Mouse (Mus musculus) lung, postnatal 0 days (tissue): ENCODE results near the gene Gramd4. TPM values are rescaled to one million over a fixed set of nuclear protein-coding genes. Genes with fewer than 3 reads are reported as not detected.
"Not testable (repeated sequence)": the region's sequence is repeated elsewhere in the genome, so short reads cannot be mapped to it uniquely, and the experiment has no call there.

Source experiments
- ATAC-seq: fragments of 200-750 bp; cut with Nextera tagmentation; 2 replicates; pipeline ENCODE4 v1.8.0; 2017; ENCODE audit warnings: moderate library complexity
- DNase-seq: peaks from one replicate; pipeline ENCODE4 v3.0.0-alpha.2; 2016; ENCODE audit warnings: low spot score
- H3K27ac ChIP-seq: fragments of 300-500 bp; sonication (generic); 2 replicates; pipeline ENCODE4 v1.5.1; 2014; ENCODE audit warnings: antibody characterized with exemption, mild to moderate bottlenecking, low read length, mixed read lengths
- H3K27me3 ChIP-seq: fragments of 300-500 bp; sonication (generic); replicated peaks from 2 replicates; pipeline ENCODE4 v1.6.1; 2014; ENCODE audit warnings: low read length, mixed read lengths; ENCODE audit not compliant: insufficient read depth
- H3K36me3 ChIP-seq: fragments of 300-500 bp; sonication (generic); 2 replicates; pipeline ENCODE4 v1.6.1; 2014; ENCODE audit warnings: low read length, mixed read lengths; ENCODE audit not compliant: insufficient read depth
- H3K4me1 ChIP-seq: fragments of 300-500 bp; sonication (generic); 2 replicates; pipeline ENCODE4 v1.6.1; 2014; ENCODE audit warnings: antibody characterized with exemption, low read depth, low read length, mixed read lengths; ENCODE audit not compliant: insufficient read depth
- H3K4me2 ChIP-seq: fragments of 300-500 bp; sonication (generic); replicated peaks from 2 replicates; pipeline ENCODE4 v1.6.1; 2014; ENCODE audit warnings: low read depth, mild to moderate bottlenecking, low read length, moderate library complexity, mixed read lengths
- H3K4me3 ChIP-seq: fragments of 300-500 bp; sonication (generic); 2 replicates; pipeline ENCODE4 v1.5.1; 2014; ENCODE audit warnings: low read depth, low read length
- H3K9ac ChIP-seq: fragments of 300-500 bp; sonication (generic); replicated peaks from 2 replicates; pipeline ENCODE4 v1.6.1; 2014; ENCODE audit warnings: low read depth, mild to moderate bottlenecking
- H3K9me3 ChIP-seq: fragments of 300-500 bp; sonication (generic); 2 replicates; pipeline ENCODE4 v1.6.1; 2016; ENCODE audit warnings: low read length, mixed read lengths
- CTCF ChIP-seq: IDR thresholded peaks from 2 replicates; pipeline ENCODE4 v1.5.1; 2016; ENCODE audit warnings: antibody characterized with exemption, mild to moderate bottlenecking
- EP300 ChIP-seq: IDR thresholded peaks from 2 replicates; pipeline ENCODE4 v1.6.1; 2016; ENCODE audit warnings: antibody characterized with exemption, mild to moderate bottlenecking, control low read depth
- WGBS: fragments of 180-500 bp; shearing (Covaris S2); extraction: QIAGEN DNeasy Blood & Tissue Kit; methylation state at CpG from one replicate; pipeline ENCODE4 v1.1.7; 2014; 5-methylcytosine and 5-hydroxymethylcytosine counted together
- polyA plus RNA-seq: library from polyadenylated mRNA; unstranded; fragments of >200 nt; fragmentation: Nextera tagmentation; extraction: Ambion mirVana; gene quantifications from 2 replicates; pipeline ENCODE4 v1.2.1, GENCODE M21; 2015

The Gramd4 gene
- polyA plus RNA-seq, 1 experiment from 2014 or later, result 11.1 TPM

DNA sequence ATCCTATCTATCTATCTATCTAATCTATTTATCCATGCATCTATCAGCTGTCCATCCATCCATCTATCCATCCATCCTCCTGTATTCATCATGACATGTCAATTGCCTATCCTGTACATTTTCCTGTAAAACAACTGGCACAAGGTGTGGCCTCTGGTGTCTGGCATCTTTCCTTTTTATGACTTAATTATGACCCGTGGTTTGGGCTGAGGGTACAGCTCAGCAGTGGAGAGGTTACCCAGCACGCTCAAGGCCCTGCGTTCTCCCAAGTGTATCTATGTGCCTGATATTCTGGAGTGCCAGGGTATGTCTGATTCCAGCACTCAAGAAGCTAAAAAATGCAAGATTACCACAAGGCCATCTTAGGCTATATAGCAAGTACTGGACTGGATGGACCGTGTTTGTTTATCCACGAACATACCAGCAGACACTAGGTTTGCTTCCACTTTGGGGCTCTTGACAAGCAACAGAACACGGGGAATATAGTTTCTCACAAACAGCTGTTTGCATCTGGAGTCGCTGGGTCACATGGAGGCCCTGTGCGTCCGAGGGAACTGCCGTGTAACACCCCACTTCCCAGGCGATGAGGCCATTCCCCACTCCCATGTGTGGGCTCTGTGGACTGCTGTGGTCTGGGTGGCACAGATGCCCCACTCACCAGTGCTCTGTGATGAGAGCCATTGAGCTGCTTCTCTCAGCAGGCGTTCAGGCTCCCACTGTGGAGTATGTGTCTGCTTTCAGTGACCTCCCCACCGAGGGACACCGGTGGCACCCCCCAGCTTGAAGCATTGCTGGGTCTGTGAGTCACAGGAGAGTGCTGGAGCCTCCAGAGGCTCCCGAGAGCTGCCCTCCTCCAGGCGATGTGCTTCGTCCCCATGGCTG is 38.5 kb downstream of the Gramd4 start:
- WGBS, result 70% methylated on average over 17 of the region's 17 CpGs

DNA sequence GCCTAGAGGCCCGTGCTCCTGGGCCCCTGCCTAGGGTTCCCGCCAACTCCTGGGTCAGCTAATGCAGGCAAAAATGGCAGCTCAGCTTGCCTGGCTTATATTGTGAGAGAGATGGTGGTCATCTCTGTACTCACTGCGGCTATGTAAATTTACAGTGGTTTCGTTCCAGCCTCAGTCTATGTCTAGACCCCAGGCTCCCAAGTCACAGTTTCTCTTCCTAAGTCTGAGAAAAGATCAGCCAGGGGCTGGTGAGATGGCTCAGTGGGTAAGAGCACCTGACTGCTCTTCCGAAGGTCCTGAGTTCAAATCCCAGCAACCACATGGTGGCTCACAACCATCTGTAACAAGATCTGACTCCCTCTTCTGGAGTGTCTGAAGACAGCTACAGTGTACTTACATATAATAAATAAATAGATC is 39.1 kb downstream of the Gramd4 start:
- not testable (repeated sequence) for ATAC-seq, H3K9ac ChIP-seq
- peak overlapping the region; percentile 58 for H3K27ac ChIP-seq

More for the DNA sequence above, 38.5 kb downstream of the Gramd4 start:
- peak overlapping the region; percentile 58 for H3K27ac ChIP-seq
- peak; percentile 58 for DNase-seq
- H3K4me2 ChIP-seq, result no peak overlapping the region
- no peak for TF ChIP-seq CTCF
- no peak for TF ChIP-seq EP300
- H3K4me3 ChIP-seq, result no peak overlapping the region
- H3K4me1 ChIP-seq, result peaks cover 15% of the 10 kb centered on the region; the same call in 1 of the 2 replicates
- no peaks in the 10 kb centered on the region for H3K36me3 ChIP-seq
- no peaks in the 10 kb centered on the region for H3K27me3 ChIP-seq
- H3K9ac ChIP-seq, result no peak overlapping the region
- ATAC-seq, result peak; percentile 57
- no peaks in the 10 kb centered on the region for H3K9me3 ChIP-seq

DNA sequence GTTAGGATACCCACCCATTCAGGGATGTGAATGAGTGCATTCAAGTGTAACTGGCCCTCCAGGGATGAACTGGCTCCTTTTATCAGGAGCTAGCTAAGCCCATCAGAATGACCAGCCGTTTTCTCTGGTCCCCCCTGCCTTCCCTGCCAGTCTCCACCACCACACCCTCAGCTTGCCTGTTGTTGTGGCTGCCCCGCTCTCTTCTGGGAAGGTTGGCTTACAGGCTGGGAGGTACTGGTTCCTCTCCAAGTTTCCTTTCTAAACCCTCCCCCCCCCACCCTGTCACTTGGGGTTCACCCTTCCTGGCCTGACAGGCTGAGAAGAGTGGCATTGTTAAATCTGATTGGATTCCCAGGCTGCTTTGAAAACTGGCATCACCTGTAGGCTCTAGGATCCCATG is 40.4 kb downstream of the Gramd4 start:
- H3K36me3 ChIP-seq, result no peaks in the 10 kb centered on the region
- H3K27me3 ChIP-seq, result no peaks in the 10 kb centered on the region
- no peak overlapping the region for H3K27ac ChIP-seq
- no peaks in the 10 kb centered on the region for H3K9me3 ChIP-seq
- no peak for DNase-seq
- no peaks in the 10 kb centered on the region for H3K4me1 ChIP-seq
- WGBS, result 72% methylated on average over 2 of the region's 2 CpGs
- no peak for ATAC-seq
- TF ChIP-seq CTCF, result no peak
- TF ChIP-seq EP300, result no peak
- no peak overlapping the region for H3K4me3 ChIP-seq
- H3K9ac ChIP-seq, result no peak overlapping the region
- H3K4me2 ChIP-seq, result no peak overlapping the region

More for the DNA sequence above, 39.1 kb downstream of the Gramd4 start:
- not testable (repeated sequence) for H3K36me3 ChIP-seq, H3K4me3 ChIP-seq, H3K9me3 ChIP-seq, H3K4me2 ChIP-seq, H3K4me1 ChIP-seq, H3K27me3 ChIP-seq, DNase-seq
- WGBS, result 94% methylated on average over 5 of the region's 5 CpGs

DNA sequence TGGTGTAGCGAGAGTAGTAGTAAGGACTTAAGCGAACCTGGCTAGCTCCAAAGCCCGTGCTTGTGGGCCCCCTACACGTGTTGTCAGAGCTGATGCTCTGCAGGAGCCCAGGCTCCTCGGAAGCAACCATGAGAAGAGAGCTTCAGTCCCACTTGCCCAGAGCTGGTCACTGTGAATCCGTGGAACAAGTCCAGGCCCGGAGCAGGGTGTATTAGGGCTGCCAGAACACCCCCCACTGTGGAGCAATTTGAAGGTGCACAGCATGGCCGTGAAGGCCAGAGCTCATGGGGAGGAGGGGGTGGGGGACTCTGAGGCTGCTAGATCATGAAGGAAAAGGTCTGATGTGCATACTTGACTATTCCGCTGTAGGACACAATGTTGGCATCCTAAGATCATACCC is 44.1 kb downstream of the Gramd4 start:
- no peaks in the 10 kb centered on the region for H3K36me3 ChIP-seq
- H3K27ac ChIP-seq, result no peak overlapping the region
- TF ChIP-seq CTCF (no peak), EP300 (no peak)
- H3K9ac ChIP-seq, result no peak overlapping the region
- no peak for ATAC-seq
- 84% methylated on average over 9 of the region's 9 CpGs for WGBS
- no peak overlapping the region for H3K4me3 ChIP-seq
- no peaks in the 10 kb centered on the region for H3K27me3 ChIP-seq
- H3K4me1 ChIP-seq, result no peaks in the 10 kb centered on the region
- H3K9me3 ChIP-seq, result no peaks in the 10 kb centered on the region
- no peak for DNase-seq
- H3K4me2 ChIP-seq, result no peak overlapping the region

DNA sequence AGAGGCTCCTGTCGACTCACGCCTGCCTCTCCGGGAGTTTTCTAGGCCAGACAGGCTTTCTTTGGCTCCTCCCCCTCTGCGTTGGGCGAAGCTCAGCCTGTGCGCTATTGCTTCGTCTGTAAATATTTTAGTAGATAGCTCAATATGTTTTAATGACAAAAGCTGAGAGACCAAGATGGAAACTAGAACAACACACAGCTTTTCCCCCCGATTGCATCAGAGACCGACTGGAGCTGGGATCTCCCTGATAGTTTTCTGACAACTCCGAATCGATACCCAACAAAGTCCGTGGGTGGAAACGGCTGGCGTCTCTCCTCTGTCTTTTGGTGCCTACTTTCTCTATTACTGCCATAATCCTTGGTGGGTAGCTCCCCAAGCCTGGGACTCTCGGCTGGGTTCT is 44.8 kb downstream of the Gramd4 start:
- H3K4me2 ChIP-seq, result no peak overlapping the region
- no peaks in the 10 kb centered on the region for H3K27me3 ChIP-seq
- H3K36me3 ChIP-seq, result no peaks in the 10 kb centered on the region
- no peak for ATAC-seq
- TF ChIP-seq EP300 (no peak), CTCF (no peak)
- DNase-seq, result no peak
- no peak overlapping the region for H3K4me3 ChIP-seq
- no peaks in the 10 kb centered on the region for H3K9me3 ChIP-seq
- no peak overlapping the region for H3K27ac ChIP-seq
- H3K9ac ChIP-seq, result no peak overlapping the region
- no peaks in the 10 kb centered on the region for H3K4me1 ChIP-seq
- 85% methylated on average over 15 of the region's 15 CpGs for WGBS

DNA sequence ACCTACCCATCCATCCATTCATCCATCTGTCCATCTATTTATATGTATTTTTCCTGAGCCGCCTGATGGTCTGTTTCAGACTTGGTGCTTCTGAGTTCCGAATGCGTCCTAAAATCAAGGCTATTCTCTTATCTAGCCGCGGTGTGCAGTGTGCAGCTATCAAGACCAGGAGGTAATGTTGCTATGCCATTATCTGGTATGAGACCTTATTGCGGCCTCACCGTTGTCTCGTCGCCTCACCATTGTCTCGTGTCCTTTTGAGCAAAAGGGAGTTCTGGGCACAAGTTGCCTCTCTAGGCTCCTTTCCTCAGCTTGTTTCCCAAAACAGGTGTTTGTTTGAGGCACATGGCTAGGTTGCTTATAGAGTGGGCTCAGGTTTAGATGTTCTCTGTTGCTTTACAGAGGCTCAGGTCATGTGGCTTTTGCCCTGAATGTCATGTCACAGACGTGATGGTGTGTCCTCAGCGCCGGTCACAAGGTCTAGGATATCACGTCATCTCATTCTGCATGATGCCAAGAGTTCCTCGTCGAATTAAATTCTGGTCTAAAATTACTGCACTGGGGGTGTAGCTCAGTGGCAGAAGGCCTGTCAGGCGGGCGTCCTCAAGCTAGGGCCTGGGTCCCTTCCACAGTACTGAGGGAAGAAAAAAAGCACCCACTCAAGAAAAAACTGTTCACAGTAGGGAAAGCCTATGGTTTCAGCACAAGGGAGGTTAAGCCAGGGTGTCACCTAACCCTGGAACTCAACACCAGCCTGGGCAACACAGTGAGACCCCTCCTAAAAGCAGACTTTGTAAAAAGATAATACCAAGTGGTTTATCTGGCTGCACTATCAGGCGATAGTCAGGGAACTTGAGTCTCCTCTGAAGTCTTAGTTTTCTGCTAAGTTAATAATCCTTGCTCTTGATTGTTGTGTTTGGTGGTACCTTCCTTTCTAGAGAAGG is 47.2 kb downstream of the Gramd4 start:
- H3K9ac ChIP-seq, result no peak overlapping the region
- H3K36me3 ChIP-seq, result no peaks in the 10 kb centered on the region
- H3K4me1 ChIP-seq, result no peaks in the 10 kb centered on the region
- H3K4me3 ChIP-seq, result no peak overlapping the region
- DNase-seq (no peak), ATAC-seq (no peak)
- no peaks in the 10 kb centered on the region for H3K9me3 ChIP-seq
- no peak overlapping the region for H3K27ac ChIP-seq
- 92% methylated on average over 19 of the region's 19 CpGs for WGBS
- TF ChIP-seq CTCF, result no peak
- no peak for TF ChIP-seq EP300
- H3K27me3 ChIP-seq, result no peaks in the 10 kb centered on the region
- no peak overlapping the region for H3K4me2 ChIP-seq
